Mouse (Mus musculus) forebrain, embryonic 13.5 days (tissue): Measurements from ENCODE around the gene Sapcd1. TPM values are rescaled to one million over a fixed set of nuclear protein-coding genes. Genes with fewer than 3 reads are reported as not detected.

ENCODE experiments used
- ATAC-seq: fragments of 200-750 bp; cut with Nextera tagmentation; 2 replicates; pipeline ENCODE4 v1.8.0; 2017
- H3K27ac ChIP-seq: fragments of 300-500 bp; sonication (generic); 2 replicates; pipeline ENCODE4 v1.5.1; 2015; ENCODE audit warnings: inconsistent platforms, mild to moderate bottlenecking, moderate library complexity
- H3K27me3 ChIP-seq: fragments of 300-500 bp; sonication (generic); 2 replicates; pipeline ENCODE4 v1.6.1; 2015; ENCODE audit warnings: mild to moderate bottlenecking, inconsistent platforms
- H3K36me3 ChIP-seq: fragments of 300-500 bp; sonication (generic); 2 replicates; pipeline ENCODE4 v1.6.1; 2015; ENCODE audit warnings: mild to moderate bottlenecking, inconsistent platforms; ENCODE audit not compliant: poor library complexity, severe bottlenecking
- H3K4me1 ChIP-seq: fragments of 300-500 bp; sonication (generic); 2 replicates; pipeline ENCODE4 v1.6.1; 2015; ENCODE audit warnings: inconsistent platforms
- H3K4me2 ChIP-seq: fragments of 300-500 bp; sonication (generic); 2 replicates; pipeline ENCODE4 v1.6.1; 2015; ENCODE audit warnings: inconsistent platforms, mild to moderate bottlenecking, moderate library complexity
- H3K4me3 ChIP-seq: fragments of 300-500 bp; sonication (generic); 2 replicates; pipeline ENCODE4 v1.5.1; 2015; ENCODE audit warnings: mild to moderate bottlenecking, inconsistent platforms
- H3K9ac ChIP-seq: fragments of 300-500 bp; sonication (generic); 2 replicates; pipeline ENCODE4 v1.6.1; 2015; ENCODE audit warnings: mild to moderate bottlenecking, inconsistent platforms
- H3K9me3 ChIP-seq: fragments of 300-500 bp; sonication (generic); replicated peaks from 2 replicates; pipeline ENCODE4 v1.6.1; 2016; ENCODE audit warnings: inconsistent platforms
- WGBS: fragments of 180-500 bp; shearing (Covaris S2); methylation state at CpG from one replicate; pipeline ENCODE4 v1.1.7; 2015; 5-methylcytosine and 5-hydroxymethylcytosine counted together
- polyA plus RNA-seq: library from polyadenylated mRNA; unstranded; fragments of >200 nt; fragmentation: Nextera tagmentation; extraction: Ambion mirVana; gene quantifications from 2 replicates; pipeline ENCODE4 v1.2.1, GENCODE M21; 2015

Sapcd1 gene
- 7.2 and 7.8 TPM in 2 replicates for polyA plus RNA-seq

- Histone ChIP-seq H3K9ac (peak within 1 kb of the TSS; percentile 52), H3K4me2 (peak within 1 kb of the TSS; percentile 43), H3K27ac (peak within 1 kb of the TSS; percentile 82), H3K36me3 (no peaks in the 10 kb centered on the region), H3K4me1 (peaks cover 36% of the 10 kb centered on the region), H3K4me3 (peak within 1 kb of the TSS; percentile 17), H3K27me3 (0 out of 2 replicates have a peak, but pooled peaks cover 4% of the 10 kb centered on the region), H3K9me3 (no peaks in the 10 kb centered on the region)
- peak; percentile 89 for ATAC-seq
- 24% methylated on average over 13 of the region's 13 CpGs for WGBS
Measured at GRCm38 (mm10) chr17:35027277-35028068, at the start of gene Sapcd1. TSS of gene Sapcd1 (minus strand) at chr17:35028016.

GRCm38 (mm10) chr17:35077285-35077684 is 49.5 kb upstream of the Sapcd1 start:
- Histone ChIP-seq H3K4me1 (peaks cover 23% of the 10 kb centered on the region), H3K4me2 (peak overlapping the region; percentile 46), H3K9ac (peak overlapping the region; percentile 43), H3K27me3 (no peaks in the 10 kb centered on the region), H3K9me3 (no peaks in the 10 kb centered on the region), H3K27ac (peak overlapping the region; percentile 44; the same call in 1 of the 2 replicates), H3K4me3 (peak overlapping the region; percentile 16; the same call in 1 of the 2 replicates), H3K36me3 (no peaks in the 10 kb centered on the region)
- WGBS: 44% methylated on average over 2 of the region's 2 CpGs
- peak; percentile 52; the same call in 1 of the 2 replicates for ATAC-seq

GRCm38 (mm10) chr17:35076507-35077176 is 48.8 kb upstream of the Sapcd1 start, which contains the start of gene Ly6g6e:
TSS of gene Ly6g6e (plus strand) at chr17:35076902.
- 29% methylated on average over 10 of the region's 10 CpGs for WGBS
- peak within 1 kb of the TSS; percentile 16 for H3K4me3 ChIP-seq
- H3K27ac ChIP-seq: peak within 1 kb of the TSS; percentile 44; the same call in 1 of the 2 replicates
- peak within 1 kb of the TSS; percentile 43 for H3K9ac ChIP-seq
- ATAC-seq: peak; percentile 79; the same call in 1 of the 2 replicates
- no peaks in the 10 kb centered on the region for H3K36me3 ChIP-seq
- H3K4me1 ChIP-seq: peaks cover 23% of the 10 kb centered on the region
- no peaks in the 10 kb centered on the region for H3K27me3 ChIP-seq
- peak within 1 kb of the TSS; percentile 46 for H3K4me2 ChIP-seq
- no peaks in the 10 kb centered on the region for H3K9me3 ChIP-seq

GRCm38 (mm10) chr17:35074097-35074496 is 46.3 kb upstream of the Sapcd1 start:
- no peak overlapping the region for H3K4me2 ChIP-seq
- H3K4me1 ChIP-seq: peaks cover 18% of the 10 kb centered on the region
- H3K9me3 ChIP-seq: no peaks in the 10 kb centered on the region
- H3K36me3 ChIP-seq: no peaks in the 10 kb centered on the region
- ATAC-seq: no peak
- WGBS: 58% methylated on average over 17 of the region's 17 CpGs
- no peak overlapping the region; the same call in 1 of the 2 replicates for H3K9ac ChIP-seq
- no peak overlapping the region for H3K4me3 ChIP-seq
- H3K27me3 ChIP-seq: no peaks in the 10 kb centered on the region
- H3K27ac ChIP-seq: no peak overlapping the region

GRCm38 (mm10) chr17:35071454-35071853 is 43.6 kb upstream of the Sapcd1 start:
- H3K36me3 ChIP-seq: no peaks in the 10 kb centered on the region
- no peak overlapping the region for H3K4me3 ChIP-seq
- H3K4me1 ChIP-seq: peaks cover 3% of the 10 kb centered on the region; the same call in 1 of the 2 replicates
- no peak overlapping the region for H3K4me2 ChIP-seq
- H3K9me3 ChIP-seq: no peaks in the 10 kb centered on the region
- no peak for ATAC-seq
- H3K9ac ChIP-seq: no peak overlapping the region
- peaks cover 15% of the 10 kb centered on the region for H3K27me3 ChIP-seq
- H3K27ac ChIP-seq: no peak overlapping the region
- WGBS: 87% methylated on average over 9 of the region's 9 CpGs

GRCm38 (mm10) chr17:35070556-35071229 is 42.9 kb upstream of the Sapcd1 start:
- no peaks in the 10 kb centered on the region for H3K36me3 ChIP-seq
- no peak overlapping the region for H3K4me3 ChIP-seq
- no peaks in the 10 kb centered on the region for H3K9me3 ChIP-seq
- no peak for ATAC-seq
- H3K4me1 ChIP-seq: peaks cover under 1% of the 10 kb centered on the region
- no peak overlapping the region for H3K27ac ChIP-seq
- H3K4me2 ChIP-seq: no peak overlapping the region
- WGBS: 69% methylated on average over 6 of the region's 6 CpGs
- no peak overlapping the region for H3K9ac ChIP-seq
- peaks cover 22% of the 10 kb centered on the region for H3K27me3 ChIP-seq

GRCm38 (mm10) chr17:35068213-35068914 is 40.5 kb upstream of the Sapcd1 start:
- Histone ChIP-seq H3K27me3 (peaks cover 46% of the 10 kb centered on the region), H3K9ac (no peak overlapping the region), H3K4me1 (peaks cover 17% of the 10 kb centered on the region), H3K36me3 (peaks cover under 1% of the 10 kb centered on the region; the same call in 1 of the 2 replicates), H3K4me2 (no peak overlapping the region), H3K27ac (no peak overlapping the region), H3K9me3 (no peaks in the 10 kb centered on the region), H3K4me3 (no peak overlapping the region)
- ATAC-seq: no peak
- WGBS: 88% methylated on average over 17 of the region's 17 CpGs

- 45% methylated on average over 10 of the region's 10 CpGs for WGBS
- peaks cover 22% of the 10 kb centered on the region for H3K36me3 ChIP-seq
- no peak for ATAC-seq
- no peaks in the 10 kb centered on the region for H3K9me3 ChIP-seq
- H3K27ac ChIP-seq: no peak within 1 kb of the TSS
- H3K27me3 ChIP-seq: peaks cover 49% of the 10 kb centered on the region
- peak within 1 kb of the TSS; percentile 57 for H3K4me2 ChIP-seq
- H3K4me1 ChIP-seq: peaks cover 25% of the 10 kb centered on the region
- H3K9ac ChIP-seq: peak within 1 kb of the TSS; percentile 52
- H3K4me3 ChIP-seq: peak within 1 kb of the TSS; percentile 25
Measured at GRCm38 (mm10) chr17:35066084-35066483, 38.3 kb upstream of the Sapcd1 start, which contains the start of gene Mpig6b. TSS of gene Mpig6b (minus strand) at chr17:35066184.

GRCm38 (mm10) chr17:35064951-35065947 is 37.4 kb upstream of the Sapcd1 start, which contains the start of gene Ly6g6c:
TSS of gene Ly6g6c (plus strand) at chr17:35065388.
- peak within 1 kb of the TSS; percentile 25 for H3K4me3 ChIP-seq
- H3K4me2 ChIP-seq: peak within 1 kb of the TSS; percentile 57
- H3K27ac ChIP-seq: no peak within 1 kb of the TSS
- peaks cover 49% of the 10 kb centered on the region for H3K27me3 ChIP-seq
- no peak; the same call in 1 of the 2 replicates for ATAC-seq
- H3K36me3 ChIP-seq: peaks cover 30% of the 10 kb centered on the region
- WGBS: 1% methylated on average over 48 of the region's 48 CpGs
- H3K9me3 ChIP-seq: no peaks in the 10 kb centered on the region
- H3K4me1 ChIP-seq: peaks cover 33% of the 10 kb centered on the region
- H3K9ac ChIP-seq: peak within 1 kb of the TSS; percentile 52

- Histone ChIP-seq H3K27me3 (peaks cover 49% of the 10 kb centered on the region), H3K4me2 (peak overlapping the region; percentile 57), H3K27ac (no peak overlapping the region), H3K36me3 (peaks cover 32% of the 10 kb centered on the region), H3K9ac (peak overlapping the region; percentile 8; the same call in 1 of the 2 replicates), H3K4me3 (peak overlapping the region; percentile 25; the same call in 1 of the 2 replicates), H3K4me1 (peaks cover 40% of the 10 kb centered on the region), H3K9me3 (no peaks in the 10 kb centered on the region)
- WGBS: 34% methylated on average over 10 of the region's 10 CpGs
- no peak for ATAC-seq
Measured at GRCm38 (mm10) chr17:35064378-35064877, 36.6 kb upstream of the Sapcd1 start.
